ENCODE assay signal across 9 mouse cellular contexts in genomic region chr2:102231470-102231869, GRCm38 (mm10). TPM values are rescaled to one million over a fixed set of nuclear protein-coding genes. Genes with fewer than 3 reads are reported as not detected.
DNase-seq lines count a peak whose midpoint lies in the region; ATAC-seq and TF ChIP-seq lines count a peak whose summit lies in the region.
"Had no signal": no experiment of that assay in that cellular context is flagged by ENCODE, and none has a peak within 500 bp of the region (broad histone marks: within the 10 kb centered on the region; RNA-seq: fewer than 3 reads in every experiment).

No protein-coding gene starts in this region.

- TF ChIP-seq CTCF in brain, embryonic 14.5 days (IDR thresholded peaks at IDR 0.05; ENCODE audit: borderline replicate concordance, extremely low read depth, insufficient read depth, insufficient read length): no peak

- 38% methylated on average over 5 of the region's 5 CpGs for WGBS in midbrain, embryonic 16.5 days

- no peak for TF ChIP-seq POLR2A in brain, embryonic 14.5 days (IDR thresholded peaks at IDR 0.05; ENCODE audit: borderline replicate concordance, extremely low read depth, insufficient read depth, insufficient read length, poor library complexity, severe bottlenecking)

- H3K27ac ChIP-seq in midbrain, embryonic 16.5 days (ENCODE audit: low read length): no peak overlapping the region

- H3K4me1 ChIP-seq in midbrain, embryonic 16.5 days (ENCODE audit: control insufficient read depth, insufficient read depth, low read length): peaks cover 10% of the 10 kb centered on the region; the same call in 1 of the 2 replicates
- H3K4me1 ChIP-seq: megakaryocyte, embryonic 14.5 days had no signal

- no peak overlapping the region for H3K4me2 ChIP-seq in midbrain, embryonic 16.5 days (ENCODE audit: low read length)

- no peak overlapping the region for H3K4me3 ChIP-seq in midbrain, embryonic 16.5 days (ENCODE audit: low read depth, low read length)
- H3K4me3 ChIP-seq: megakaryocyte, embryonic 14.5 days had no signal

- ATAC-seq in midbrain, embryonic 16.5 days: peak; percentile 80

- no peaks in the 10 kb centered on the region for H3K36me3 ChIP-seq in midbrain, embryonic 16.5 days (ENCODE audit: control insufficient read depth, insufficient read depth, low read length)

- H3K9me3 ChIP-seq in midbrain, embryonic 16.5 days (replicated peaks; ENCODE audit: control insufficient read depth, low read length, poor library complexity, severe bottlenecking): no peaks in the 10 kb centered on the region

- H3K27me3 ChIP-seq in midbrain, embryonic 16.5 days (ENCODE audit: control insufficient read depth, insufficient read depth, low read depth, low read length): no peaks in the 10 kb centered on the region

- no peak overlapping the region for H3K9ac ChIP-seq in midbrain, embryonic 16.5 days (ENCODE audit: low read depth, low read length)

- peak; percentile 26 for DNase-seq in gastrocnemius, postnatal 10 days
- DNase-seq in gastrocnemius, adult 8-10 months (ENCODE audit: low spot score in 2 of 2): no peak
- peak; percentile 76 for DNase-seq in brain, embryonic 14.5 days (ENCODE audit: low read depth)
- DNase-seq in heart, postnatal 4 days: peak; percentile 13
- DNase-seq in thymus, postnatal 25 days: no peak
- DNase-seq in cerebellum, adult 8-10 months: no peak
- no peak for DNase-seq in cerebellum, adult 11 months

RNA-seq across cellular contexts. Expression of gene Ldlrad3, which starts 45.3 kb away (rescaled TPM):
- 10 to 100 TPM; 10.8 to 12.6 TPM for total RNA-seq in gastrocnemius, postnatal 10 days (2021)
- total RNA-seq in gastrocnemius, adult 8-10 months (2022): 1 to 10 TPM; 3.4 to 4.9 (median 3.8) TPM
- polyA plus RNA-seq in brain, embryonic 14.5 days (2012; rRNA removed): 16.6 and 26.2 TPM in 2 replicates
- total RNA-seq in heart, postnatal 4 days (2021): 1 to 10 TPM; 9.8 to 9.9 TPM
- 26.6 and 30.1 TPM in 2 replicates for polyA plus RNA-seq in midbrain, embryonic 16.5 days (2015; fragmentation: Nextera tagmentation; extraction: Ambion mirVana)

Comparison
In these comparisons a context has a peak if more than half of its experiments do, and no peak if none do; other contexts are left out.
1. DNase-seq: peak in gastrocnemius, postnatal 10 days (single experiment), brain, embryonic 14.5 days (single experiment) and heart, postnatal 4 days (single experiment); none in gastrocnemius, adult 8-10 months (0 of 2), thymus, postnatal 25 days (single experiment), cerebellum, adult 8-10 months (single experiment) and cerebellum, adult 11 months (single experiment).